Mouse (Mus musculus) layer of hippocampus, postnatal 10 days (tissue): Measurements from ENCODE around the gene Hnrnpa3. TPM values are rescaled to one million over a fixed set of nuclear protein-coding genes. Genes with fewer than 3 reads are reported as not detected.
"Not testable (repeated sequence)": the region's sequence is repeated elsewhere in the genome, so short reads cannot be mapped to it uniquely, and the experiment has no call there.

ENCODE experiments used
- DNase-seq, 2 experiments: peaks; one replicate each; pipeline ENCODE4 v3.0.0; 2021; ENCODE audit warnings: low spot score in 2 of 2
- long read RNA-seq: library from polyadenylated mRNA; stranded (forward); transcript quantifications from one replicate; pipeline ENCODE4 v2.0.0, GENCODE M21; 2023
- total RNA-seq, 2 experiments: library from RNA; stranded (reverse); gene quantifications; 2 replicates each; pipeline ENCODE4 v1.2.3; 2021

Gene Hnrnpa3
- total RNA-seq, result 100 to 1,000 TPM; 380 to 423 TPM
- long read RNA-seq, full-length matches to known transcripts, result 93 of 151 reads
- long read RNA-seq, partial matches to known transcripts, result 13 of 151 reads
- long read RNA-seq, other reads (novel, unspliced or antisense), result 45 of 151 reads

- peak; percentile 97 to 98 for DNase-seq
Observed at GRCm38 (mm10) chr2:75658727-75659628, at the start of gene Hnrnpa3. Gene Hnrnpa3 (plus strand): TSS chr2:75659261.

DNA sequence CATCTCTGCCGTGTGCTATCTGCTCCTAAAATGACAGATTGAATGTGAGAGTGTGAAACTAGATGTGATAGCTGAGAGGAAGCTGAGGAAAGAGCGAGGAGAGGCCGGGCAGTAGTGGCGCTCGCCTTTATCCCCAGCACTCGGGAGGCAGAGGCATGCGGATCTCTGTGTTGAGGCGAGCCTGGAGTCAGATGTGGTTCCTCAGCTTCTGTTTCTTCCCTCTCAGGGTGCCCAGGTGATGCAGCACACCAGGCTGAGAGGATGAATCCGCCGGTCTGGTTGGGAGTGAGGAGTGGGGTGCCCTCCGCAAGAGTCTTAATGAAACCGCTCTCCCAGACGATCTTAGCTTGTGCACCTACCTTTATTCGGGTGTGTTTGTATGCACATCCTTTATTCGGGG lies 49.1 kb upstream of the Hnrnpa3 start:
- no peak for DNase-seq

GRCm38 (mm10) chr2:75610602-75611001 lies 48.5 kb upstream of the Hnrnpa3 start:
- DNase-seq, result not testable (repeated sequence)

DNA sequence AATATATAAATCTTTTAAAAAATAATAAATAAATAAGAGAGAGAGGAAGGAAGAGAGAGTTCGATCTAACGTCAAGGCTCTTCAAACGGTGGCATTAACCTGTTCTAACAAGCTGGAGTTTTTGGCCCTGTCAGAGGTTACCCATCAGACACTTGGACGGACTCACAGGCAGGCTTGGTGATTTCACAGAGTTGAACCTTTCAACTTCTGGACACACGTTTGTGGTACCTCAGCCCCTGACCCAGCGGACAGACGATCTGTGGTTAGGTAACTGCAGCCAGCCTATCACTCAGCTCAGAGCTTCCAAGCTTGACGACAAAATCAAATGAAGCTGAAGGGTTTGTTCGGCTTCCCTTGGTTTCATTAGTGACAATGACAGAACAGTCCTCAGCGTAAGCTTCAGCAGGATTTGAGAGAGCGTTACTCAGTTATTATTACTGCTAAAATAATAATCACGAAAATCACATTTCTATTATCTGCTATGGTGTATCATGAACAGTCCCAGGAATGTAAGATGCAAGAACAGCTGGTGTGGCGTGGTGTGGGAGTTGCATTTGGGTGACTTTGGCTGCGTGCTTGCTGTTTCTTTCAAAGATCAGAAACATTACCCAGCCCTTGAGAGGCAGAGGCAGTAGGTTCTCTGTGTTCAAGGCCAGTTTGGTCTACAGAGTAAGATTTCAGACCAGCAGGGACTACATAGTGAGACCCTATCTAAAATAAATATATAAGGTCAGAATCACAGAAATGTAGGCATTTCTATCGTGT lies 47.8 kb upstream of the Hnrnpa3 start:
- no peak for DNase-seq

DNA sequence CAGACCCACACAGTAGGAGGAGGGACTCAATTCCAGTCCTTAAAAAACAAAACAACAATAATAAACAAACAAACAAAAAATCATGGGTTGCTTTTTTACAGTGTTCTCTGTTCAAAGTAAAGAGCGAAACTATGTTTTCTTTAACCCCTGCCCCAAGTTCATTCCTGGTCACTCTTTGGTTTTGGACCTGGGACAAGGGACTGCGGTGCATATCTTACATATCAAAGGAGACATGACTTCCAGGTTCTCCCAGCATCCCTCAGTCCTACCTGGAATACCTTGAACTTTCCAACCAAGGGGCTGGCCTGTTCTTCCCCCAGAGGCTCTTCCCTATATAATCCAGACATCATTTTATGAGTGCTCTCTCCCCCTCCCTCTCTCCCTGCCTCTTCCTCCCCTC lies 47.1 kb upstream of the Hnrnpa3 start:
- DNase-seq, result no peak

DNA sequence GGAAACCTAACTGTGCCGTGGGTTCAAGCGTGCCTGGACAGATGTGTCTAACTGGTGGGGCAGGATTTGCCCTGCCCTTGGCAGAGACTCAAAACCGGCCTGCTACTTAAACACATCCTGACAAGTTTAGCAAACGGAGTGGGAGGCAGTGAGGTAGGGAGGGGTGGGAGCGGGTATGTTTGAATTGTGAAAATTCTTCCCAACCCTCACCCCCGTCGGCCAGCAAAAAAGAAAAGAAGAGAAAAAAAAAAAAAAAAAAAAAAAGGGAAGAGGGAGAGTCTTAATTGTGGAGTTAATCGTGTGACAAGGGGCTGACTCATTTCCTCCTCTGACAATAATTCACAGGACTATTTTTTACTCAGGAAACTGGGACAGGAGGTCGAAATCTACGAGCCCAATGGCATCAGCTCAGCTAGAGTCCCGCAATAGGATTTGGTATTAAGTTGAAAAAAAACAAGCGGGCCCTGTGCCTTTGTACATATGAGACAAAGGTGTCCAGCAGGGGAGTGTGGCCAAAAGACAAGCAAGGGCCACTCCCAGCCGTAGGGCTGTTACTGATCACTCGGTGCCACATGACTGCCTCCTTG lies 46.0 kb upstream of the Hnrnpa3 start:
- DNase-seq, result no peak

GRCm38 (mm10) chr2:75614577-75614976 lies 44.5 kb upstream of the Hnrnpa3 start:
- DNase-seq, result no peak

- no peak for DNase-seq
Observed at GRCm38 (mm10) chr2:75616911-75617310, 42.1 kb upstream of the Hnrnpa3 start.

DNA sequence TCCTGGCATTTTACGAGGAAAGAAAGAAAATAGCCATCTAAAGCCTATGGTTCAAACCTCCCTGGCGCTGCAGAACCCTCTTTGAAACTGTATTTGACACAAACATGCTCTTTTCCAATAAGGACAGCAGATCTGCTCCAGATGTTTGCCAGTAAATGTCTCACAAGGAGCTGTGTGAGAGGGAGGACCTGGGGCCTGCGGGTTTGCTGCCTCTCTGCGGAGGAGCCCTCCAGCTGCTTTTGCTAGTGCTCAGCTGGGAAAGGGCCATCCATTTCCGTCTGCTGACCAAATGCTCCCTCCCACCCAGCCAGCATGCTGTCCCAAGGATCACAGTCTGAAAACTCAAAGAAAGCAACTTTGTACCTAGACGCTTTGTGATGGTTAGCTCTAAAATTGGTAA lies 40.3 kb upstream of the Hnrnpa3 start:
- DNase-seq, result no peak

DNA sequence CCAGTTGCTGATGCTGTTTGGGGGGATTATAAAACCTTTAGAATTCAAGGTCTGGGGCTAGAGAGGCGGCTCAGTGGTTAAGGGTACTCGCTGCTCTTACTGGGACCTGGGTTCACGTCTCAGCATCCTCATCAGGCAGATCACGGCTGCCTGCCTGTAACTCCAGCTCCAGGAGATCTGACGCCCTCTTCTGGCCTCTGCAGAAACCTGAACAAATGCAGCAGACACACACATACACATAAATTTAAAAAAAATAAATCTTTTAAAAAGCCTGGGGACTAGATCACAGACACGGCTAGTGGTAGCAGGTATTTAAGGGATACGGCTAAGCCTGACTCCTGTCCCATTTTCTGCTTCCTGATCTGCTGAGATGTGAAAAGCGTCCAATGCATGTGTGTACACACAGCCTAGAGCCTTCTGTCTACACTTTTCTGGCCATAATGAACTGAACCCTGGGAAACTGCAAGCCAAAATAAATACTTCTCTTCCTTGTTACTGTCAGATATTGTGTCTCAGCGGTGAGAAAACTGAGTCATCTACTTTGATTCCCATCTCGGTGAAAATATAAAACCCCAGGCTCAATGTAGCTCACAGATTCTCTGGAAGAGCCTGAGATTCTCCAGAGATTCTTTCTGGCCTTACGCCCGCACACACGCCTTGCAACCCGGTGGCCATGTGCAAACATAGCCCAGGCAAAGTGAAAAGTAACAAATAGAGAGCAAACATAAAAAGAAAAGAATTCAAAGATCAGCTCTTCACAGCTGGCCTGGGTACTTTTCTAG lies 37.0 kb upstream of the Hnrnpa3 start:
- DNase-seq, result no peak

DNA sequence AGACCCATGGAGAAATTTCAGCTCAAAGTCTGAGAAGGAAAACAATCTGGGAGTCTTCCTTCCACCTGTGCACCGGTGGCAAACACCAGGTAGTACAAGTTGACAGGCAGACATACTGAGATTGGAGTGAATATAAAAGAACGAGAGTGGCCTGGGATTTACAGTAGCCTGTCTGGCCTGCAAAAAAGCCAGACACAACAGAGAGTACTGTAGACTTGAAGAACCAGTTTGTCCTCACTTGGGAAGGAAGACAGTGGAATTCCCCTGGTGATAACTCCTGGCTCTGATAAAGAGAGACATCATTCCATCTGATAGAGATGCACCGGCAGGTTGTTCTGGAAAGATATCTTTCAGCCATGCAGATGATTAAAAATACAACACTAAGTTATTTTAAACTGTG lies 34.0 kb upstream of the Hnrnpa3 start:
- DNase-seq, result no peak

DNA sequence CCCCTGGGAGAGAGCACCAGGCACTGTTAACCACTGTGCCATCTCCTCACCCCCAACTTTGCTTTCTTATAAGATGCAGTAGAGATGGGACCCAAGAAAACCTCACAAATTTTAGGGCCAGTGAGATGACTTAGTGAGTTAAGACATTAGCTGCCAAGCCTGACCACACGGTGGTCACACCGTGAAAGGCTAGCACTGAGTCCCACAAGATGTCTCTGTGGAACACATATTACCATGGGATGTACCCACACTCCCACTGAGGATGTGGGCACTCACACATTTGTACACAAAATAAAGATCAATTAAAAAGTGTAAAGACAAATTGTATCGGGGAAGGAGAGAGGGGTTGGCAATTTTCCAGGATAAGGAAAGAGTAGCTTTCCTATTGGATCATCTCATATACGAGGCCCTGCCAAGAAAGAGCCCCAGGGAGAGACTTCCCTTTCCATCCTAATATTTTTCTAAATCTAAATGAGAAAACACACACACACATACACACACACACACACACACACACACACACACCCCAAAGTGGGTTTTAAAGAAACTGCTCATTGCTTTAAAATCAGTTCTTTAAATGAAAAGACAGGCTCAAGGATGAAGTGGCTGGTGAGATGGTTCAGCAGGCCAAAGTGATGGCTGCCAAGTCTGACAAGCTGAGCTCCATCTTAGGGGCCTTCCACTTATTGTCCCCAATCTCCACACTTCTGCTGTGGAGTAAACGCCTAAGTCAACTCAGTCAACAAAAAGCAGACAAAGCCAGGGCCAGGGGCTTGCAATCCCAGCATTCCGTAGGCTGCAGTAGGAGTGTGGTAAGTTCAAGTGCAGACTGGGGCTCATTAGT lies 32.2 kb upstream of the Hnrnpa3 start:
- no peak for DNase-seq

DNA sequence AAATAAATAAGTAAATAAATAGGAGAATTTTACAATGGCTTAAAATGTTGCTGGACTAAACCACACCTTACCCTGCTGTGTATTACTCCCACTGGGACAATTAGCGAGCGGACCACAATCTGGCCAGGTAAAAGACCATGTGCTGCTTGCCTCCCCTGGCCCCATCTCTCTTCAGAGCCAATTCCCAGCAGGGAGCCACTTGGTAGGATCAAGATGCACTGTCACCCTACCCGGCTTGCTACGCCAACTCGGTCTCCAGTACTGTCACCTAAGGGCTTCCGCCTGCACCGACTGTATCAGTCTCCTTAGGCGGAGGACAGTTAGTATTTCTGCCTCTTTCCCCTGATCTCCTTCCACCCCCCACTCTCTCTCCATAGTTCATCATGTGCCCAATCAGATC lies 30.6 kb upstream of the Hnrnpa3 start:
- DNase-seq, result no peak

GRCm38 (mm10) chr2:75631421-75631820 lies 27.6 kb upstream of the Hnrnpa3 start:
- DNase-seq, result no peak

GRCm38 (mm10) chr2:75632043-75632442 lies 27.0 kb upstream of the Hnrnpa3 start:
- DNase-seq, result no peak

DNA sequence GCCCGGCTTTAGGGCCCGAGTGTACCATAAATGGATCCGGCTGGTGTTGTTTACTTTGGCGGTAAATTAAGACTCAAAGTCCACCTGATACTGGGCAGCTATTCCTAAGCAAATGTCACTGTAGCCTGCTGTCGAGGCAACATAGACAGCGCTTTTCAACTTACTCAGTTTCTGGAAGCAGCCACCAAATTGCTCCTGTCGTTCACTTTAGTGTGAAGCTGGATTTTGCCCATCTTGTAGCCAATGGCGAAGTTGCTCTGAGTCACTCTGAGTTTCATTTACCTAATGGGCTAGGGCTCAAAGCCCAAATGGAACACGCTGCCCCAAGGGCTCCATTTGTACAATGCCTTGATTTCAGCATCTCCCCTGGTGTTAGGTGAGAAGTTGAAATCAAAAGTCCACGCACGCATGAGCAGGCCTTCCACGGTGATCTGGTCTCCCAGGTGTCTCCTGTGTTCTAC lies 26.3 kb upstream of the Hnrnpa3 start:
- DNase-seq, result no peak

DNA sequence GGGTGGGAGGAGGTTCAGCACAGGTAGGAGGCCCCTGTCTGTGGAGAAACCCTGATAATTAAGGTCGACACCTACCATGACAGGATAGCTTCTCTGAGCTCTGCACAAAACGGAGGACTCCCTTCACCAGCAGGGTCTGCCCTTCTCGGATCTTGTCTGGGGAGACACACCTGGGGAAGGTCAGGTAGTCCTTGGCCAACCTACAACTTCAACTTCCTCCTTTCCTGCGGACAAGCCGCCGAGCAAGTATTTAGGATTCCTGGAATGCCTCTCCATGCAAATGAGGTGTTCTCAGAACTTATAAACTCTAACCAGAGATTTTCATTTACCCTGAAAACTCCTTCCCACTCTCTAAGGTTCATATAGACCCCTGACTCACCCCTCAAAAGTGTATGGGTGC lies 25.7 kb upstream of the Hnrnpa3 start:
- DNase-seq, result no peak

DNA sequence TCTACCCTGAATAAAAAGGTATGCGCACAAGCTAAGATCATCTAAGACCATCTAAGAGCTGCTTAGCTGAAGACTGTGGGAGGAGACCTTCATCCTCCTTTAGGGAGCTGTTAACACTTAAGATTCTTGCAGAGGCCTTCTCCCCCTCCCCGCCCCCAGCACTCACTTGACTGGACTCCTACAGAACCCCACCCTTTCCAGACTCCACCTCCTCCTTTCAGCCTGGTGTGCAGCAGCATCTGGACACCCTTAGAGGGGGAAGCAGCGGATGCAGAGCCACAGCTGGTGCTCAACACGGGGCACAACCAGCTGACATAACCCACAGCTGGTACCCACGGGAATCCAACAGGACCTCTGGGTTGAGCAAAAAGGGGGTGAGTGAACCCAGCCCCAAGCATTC lies 25.3 kb upstream of the Hnrnpa3 start:
- DNase-seq, result no peak

- not testable (repeated sequence) for DNase-seq
Observed at GRCm38 (mm10) chr2:75634431-75634830, 24.6 kb upstream of the Hnrnpa3 start.
